Mouse (Mus musculus) liver, embryonic 14.5 days (tissue): ENCODE measurements around the gene Eif3b.

Source experiments
- CTCF ChIP-seq: IDR thresholded peaks from 2 replicates; pipeline ENCODE4 v1.5.1; 2016; ENCODE audit warnings: antibody characterized with exemption, low read depth, control low read depth
- EP300 ChIP-seq: IDR thresholded peaks from 2 replicates; pipeline ENCODE4 v1.6.1; 2016; ENCODE audit warnings: antibody characterized with exemption, low read depth

DNA sequence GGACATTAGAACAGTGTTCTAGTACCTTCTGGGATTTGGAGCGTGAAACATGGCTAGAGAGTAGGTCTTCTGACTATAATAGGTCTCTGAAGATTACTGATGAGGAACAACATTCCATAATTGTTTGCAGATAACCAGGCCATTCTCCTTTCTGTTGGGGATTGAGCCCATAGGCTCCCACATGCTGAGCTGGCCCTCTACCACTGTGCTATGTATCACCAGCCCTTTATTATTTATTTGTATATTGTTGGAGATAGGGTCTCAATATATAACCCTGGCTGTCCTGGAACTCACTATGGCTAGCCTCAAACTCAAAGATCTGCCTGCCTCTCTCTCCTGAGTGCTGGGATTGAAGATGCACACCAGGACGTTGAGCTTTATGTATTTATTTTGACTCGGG, 29.5 kb upstream of the Eif3b start:
- TF ChIP-seq CTCF (no peak; the same call in 1 of the 2 replicates), EP300 (no peak)
